Mouse (Mus musculus) gastrocnemius, postnatal 14 days (tissue): Measurements from ENCODE around the gene Ifnl3. TPM values are rescaled to one million over a fixed set of nuclear protein-coding genes. Genes with fewer than 3 reads are reported as not detected.
"Not testable (repeated sequence)": the region's sequence is repeated elsewhere in the genome, so short reads cannot be mapped to it uniquely, and the experiment has no call there.

Experiments used
- DNase-seq: peaks from one replicate; pipeline ENCODE4 v3.0.0; 2021; ENCODE audit warnings: mixed read lengths
- intact Hi-C: fragments of 180-260 bp; cut with DNase I; formaldehyde crosslinking; loops from one replicate; pipeline ENCODE4 v1.15.1; 2025; ENCODE audit warnings: low total_unique reads
- long read RNA-seq, 2 experiments: library from polyadenylated mRNA; stranded (forward); transcript quantifications; one replicate each; pipeline ENCODE4 v2.0.0; 2021
- total RNA-seq, 2 experiments: library from RNA; stranded (reverse); gene quantifications; 2 replicates each; pipeline ENCODE4 v1.2.3; 2021

Ifnl3 gene
- not detected for total RNA-seq
- long read RNA-seq, experiment 1, result 0 reads
- long read RNA-seq, experiment 2, result 0 reads

- intact Hi-C loops, DNase-seq: not testable (repeated sequence)
These were observed at the start of gene Ifnl3 for GRCm38 (mm10) chr7:28522536-28522935. Ifnl3 (plus strand) TSS chr7:28522836.

DNA sequence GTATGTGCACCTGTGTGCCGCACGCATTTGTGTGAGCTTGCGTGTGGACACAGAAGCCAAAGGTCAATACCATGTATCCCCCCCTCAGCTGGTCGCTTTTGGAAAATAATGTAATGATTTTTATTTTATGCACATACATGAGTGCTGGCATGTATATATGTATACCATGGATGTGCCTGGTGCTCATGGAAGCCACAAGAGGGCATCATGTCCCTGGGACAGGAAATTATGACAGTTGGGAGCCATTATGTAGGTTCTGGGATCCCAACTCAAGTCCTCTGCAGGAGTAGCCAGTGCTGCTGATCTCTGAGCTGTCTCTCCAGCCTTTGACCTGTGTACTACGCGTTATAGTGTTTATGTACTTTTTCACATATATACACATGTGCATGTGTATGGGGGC, 46.4 kb upstream of the Ifnl3 start:
- no peak for DNase-seq
- intact Hi-C loops, result no loop called here

DNA sequence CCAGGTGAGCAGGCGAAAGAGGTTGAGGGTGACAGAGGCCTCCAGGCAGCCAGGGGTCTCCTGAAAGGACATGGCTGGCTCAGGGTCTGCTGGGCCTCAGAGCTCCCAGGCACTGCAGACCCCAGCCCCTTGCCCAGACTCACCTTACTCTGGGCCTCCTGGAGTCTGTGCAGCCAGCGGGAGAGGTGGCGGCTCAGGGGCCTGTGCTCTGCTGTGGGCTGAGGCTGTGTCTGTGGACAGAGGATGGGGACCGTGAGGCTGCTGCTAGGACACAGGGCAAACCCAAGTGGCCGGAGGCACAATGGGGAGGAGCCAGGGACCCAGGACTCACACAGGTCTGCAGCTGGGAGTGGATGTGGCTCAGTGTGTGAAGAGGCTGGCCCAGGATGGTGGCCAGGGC, 45.3 kb upstream of the Ifnl3 start:
- intact Hi-C loops, result no loop called here
- DNase-seq, result no peak

GRCm38 (mm10) chr7:28478854-28479253, 43.8 kb upstream of the Ifnl3 start:
- intact Hi-C loops, result no loop called here
- DNase-seq, result no peak

GRCm38 (mm10) chr7:28482854-28483253, 39.8 kb upstream of the Ifnl3 start:
- intact Hi-C loops, result loop anchor here (10.0 kb wide), 1 partner anchor 62 kb away; the partner anchor contains the start of genes Nccrp1 and Sycn
- no peak for DNase-seq

DNA sequence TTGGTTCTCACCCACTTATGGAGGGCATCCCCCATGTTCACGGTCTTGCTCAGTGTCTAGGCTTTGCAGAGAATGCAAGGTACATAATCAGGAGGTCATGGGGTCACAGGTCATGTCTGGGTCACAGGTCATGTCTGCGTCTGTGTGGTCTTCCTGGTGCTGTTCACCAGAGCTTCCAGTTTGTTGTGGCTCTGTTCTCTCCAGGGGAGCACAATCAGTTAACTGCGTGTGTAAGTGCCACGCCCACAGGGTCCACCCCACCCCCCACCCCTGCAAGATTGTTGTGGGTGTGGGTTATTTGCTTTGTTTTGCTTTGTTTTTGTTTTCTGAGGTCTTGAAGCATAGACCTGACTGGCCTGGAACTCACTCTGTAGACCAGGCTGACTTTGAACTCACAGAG, 38.4 kb upstream of the Ifnl3 start:
- no peak for DNase-seq
- intact Hi-C loops, result loop anchor here (10.0 kb wide), 1 partner anchor 61 kb away; the partner anchor contains the start of genes Nccrp1 and Sycn

DNA sequence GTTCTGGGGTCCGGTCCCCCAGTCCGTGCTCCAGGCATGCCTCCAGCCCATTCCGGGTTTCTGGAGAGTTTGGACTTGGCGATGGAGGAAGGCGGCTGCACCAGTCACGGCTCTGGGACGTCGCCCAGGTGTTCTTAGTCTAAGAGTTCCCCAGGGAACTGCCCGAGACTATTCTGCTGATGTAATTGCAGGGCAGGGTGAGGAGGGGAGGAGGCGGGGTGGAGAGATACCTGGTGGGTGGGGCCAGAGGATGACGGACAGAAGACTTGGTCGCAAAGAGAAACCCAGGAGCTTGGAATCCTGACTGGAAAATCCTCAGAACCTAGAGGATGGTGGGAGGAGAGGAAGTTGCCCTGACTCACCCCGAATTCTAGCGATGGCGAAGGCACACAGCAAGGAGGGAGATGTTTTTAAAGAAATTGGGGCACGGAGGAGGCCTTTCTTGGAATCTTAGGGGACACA, 34.6 kb upstream of the Ifnl3 start:
- DNase-seq, result peak; percentile 11
- intact Hi-C loops, result loop anchor here (10.0 kb wide), 1 partner anchor 57 kb away; the partner anchor contains the start of genes Nccrp1 and Sycn

GRCm38 (mm10) chr7:28490410-28490809, 32.2 kb upstream of the Ifnl3 start:
- intact Hi-C loops, result loop anchor here (5.0 kb wide), 1 partner anchor 112 kb away; no protein-coding TSS in a partner anchor
- peak; percentile 22 for DNase-seq

DNA sequence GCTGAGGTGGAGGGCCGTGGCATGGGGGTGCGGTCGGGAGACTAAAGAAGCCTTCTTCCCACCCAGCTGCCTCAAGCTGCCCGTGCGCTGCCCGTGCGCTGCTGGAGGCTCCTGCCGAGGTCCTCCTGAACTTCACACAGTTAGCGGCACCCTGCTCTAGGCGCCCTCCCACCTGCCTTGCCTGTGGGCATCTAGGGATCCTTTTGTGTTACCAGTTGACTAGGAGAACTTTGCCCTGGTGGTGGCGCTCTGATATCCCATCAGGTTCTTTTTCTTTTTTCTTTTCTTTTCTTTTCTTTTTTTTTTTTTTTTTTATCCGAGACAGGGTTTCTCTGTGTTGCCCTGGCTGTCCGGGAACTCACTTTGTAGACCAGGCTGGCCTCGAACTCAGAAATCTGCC, 31.7 kb upstream of the Ifnl3 start:
- intact Hi-C loops, result loop anchor here (5.0 kb wide), 1 partner anchor 111 kb away; no protein-coding TSS in a partner anchor
- DNase-seq, result no peak

DNA sequence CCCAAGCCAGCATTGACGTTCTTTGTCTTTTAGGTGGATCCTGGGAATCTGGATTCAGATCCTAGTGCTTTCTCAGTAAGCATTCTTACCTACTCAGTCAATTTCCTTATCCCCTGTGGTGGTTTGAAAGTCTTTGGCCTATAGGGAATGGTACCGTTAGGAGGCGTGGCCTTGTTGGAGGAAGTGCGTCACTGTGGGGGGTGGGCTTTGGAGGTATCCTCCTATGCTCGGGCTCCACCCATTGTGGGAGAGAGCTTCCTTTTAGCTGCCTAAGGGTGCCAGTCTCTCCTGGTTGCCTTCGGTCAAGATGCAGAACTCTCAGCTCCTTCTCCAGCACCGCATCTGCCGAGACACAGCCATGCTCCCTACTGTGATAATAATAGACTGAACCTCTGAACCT, 30.3 kb upstream of the Ifnl3 start:
- no peak for DNase-seq
- intact Hi-C loops, result loop anchor here (5.0 kb wide), 1 partner anchor 110 kb away; no protein-coding TSS in a partner anchor

DNA sequence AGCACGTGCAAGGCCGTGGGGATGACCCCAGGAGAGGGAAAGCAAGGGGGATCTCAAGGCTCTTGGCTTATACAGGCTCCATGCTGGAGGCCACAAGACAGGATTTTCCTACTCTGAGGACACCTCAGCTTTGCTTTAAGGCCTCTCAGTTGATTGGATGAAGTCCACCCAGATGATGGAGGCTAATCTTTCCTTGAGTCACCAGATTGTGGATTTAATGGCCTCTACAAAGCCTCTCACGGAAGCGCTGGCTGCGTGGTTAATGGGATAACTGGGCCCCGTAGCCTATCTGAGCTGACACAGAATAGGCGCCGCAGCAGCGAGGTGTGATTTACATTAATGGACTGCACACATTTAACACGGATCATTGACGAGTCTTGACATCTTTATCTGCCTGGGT, 27.2 kb upstream of the Ifnl3 start:
- DNase-seq, result no peak
- intact Hi-C loops, result no loop called here

DNA sequence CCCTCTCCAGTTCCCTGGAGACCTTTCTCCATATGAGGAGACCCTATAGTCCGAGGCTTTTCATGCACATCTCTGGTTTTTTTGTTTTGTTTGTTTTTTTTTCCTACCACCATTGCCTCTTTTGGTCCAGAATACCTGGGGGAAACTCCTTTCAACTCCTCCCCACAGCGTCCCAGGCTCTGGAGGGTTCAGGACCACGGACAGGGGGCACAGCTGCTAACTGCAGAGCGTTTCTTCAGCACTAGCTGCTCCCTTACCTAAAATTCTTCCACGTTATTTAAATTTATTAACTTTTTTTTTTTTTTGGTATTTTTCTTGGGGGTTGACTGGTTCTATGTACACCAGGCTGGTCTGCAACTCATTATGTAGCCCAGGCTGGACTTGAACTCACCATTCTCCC, 17.1 kb upstream of the Ifnl3 start:
- intact Hi-C loops, result no loop called here
- no peak for DNase-seq

DNA sequence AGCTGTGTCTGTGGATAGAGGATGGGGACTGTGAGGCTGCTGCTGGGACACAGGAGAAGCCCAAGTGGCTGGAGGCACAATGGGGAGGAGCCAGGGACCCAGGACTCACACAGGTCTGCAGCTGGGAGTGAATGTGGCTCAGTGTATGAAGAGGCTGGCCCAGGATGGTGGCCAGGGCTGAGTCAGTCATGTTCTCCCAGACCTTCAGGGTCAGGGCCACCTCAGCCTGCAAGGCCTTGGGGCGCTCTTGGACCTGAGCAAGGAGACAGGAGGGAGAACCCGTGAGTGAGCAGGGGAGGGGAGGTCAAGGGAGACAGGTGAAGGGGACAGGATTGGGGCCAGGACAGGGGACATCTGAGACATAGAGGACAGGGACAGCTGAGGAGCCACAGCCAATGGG, 13.5 kb upstream of the Ifnl3 start:
- DNase-seq, intact Hi-C loops: not testable (repeated sequence)

- intact Hi-C loops, DNase-seq: not testable (repeated sequence)
These were observed 12.1 kb upstream of the Ifnl3 start, which contains the start of gene Ifnl2 for GRCm38 (mm10) chr7:28510405-28510974. Ifnl2 (minus strand) TSS chr7:28510455.

- DNase-seq, result no peak
- intact Hi-C loops, result no loop called here
These were observed 11.2 kb upstream of the Ifnl3 start for GRCm38 (mm10) chr7:28511441-28511840.

- DNase-seq, result peak; percentile 83
- intact Hi-C loops, result loop anchor here (5.0 kb wide), 1 partner anchor 81 kb away; no protein-coding TSS in a partner anchor
These were observed 5.5 kb downstream of the Ifnl3 start for GRCm38 (mm10) chr7:28527922-28528719.

GRCm38 (mm10) chr7:28532005-28532404, 9.4 kb downstream of the Ifnl3 start:
- DNase-seq, result no peak
- intact Hi-C loops, result no loop called here

DNA sequence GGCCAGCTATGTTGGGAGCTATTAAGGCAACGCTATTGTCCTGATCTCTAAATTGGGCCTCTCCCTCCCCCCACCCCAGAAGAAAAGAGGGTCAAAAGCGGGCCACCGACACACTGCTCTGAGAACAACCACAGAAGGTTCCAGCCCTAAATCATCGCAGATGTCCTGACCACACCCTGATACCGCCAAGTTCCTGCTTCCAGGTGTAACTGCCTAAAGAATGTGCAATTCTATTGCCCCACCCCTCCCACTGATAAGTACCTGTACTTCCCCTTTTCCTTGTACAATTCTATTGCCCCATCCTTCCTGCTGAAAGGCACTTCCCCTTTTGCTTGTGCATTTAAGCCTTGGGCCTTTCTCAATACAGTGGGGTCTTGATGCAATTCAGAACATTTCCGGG, 16.2 kb downstream of the Ifnl3 start:
- DNase-seq, intact Hi-C loops: not testable (repeated sequence)

- DNase-seq, result no peak
- intact Hi-C loops, result loop anchor here (10.0 kb wide), 1 partner anchor 56 kb away; no protein-coding TSS in a partner anchor
These were observed 17.9 kb downstream of the Ifnl3 start, which contains the start of gene Sycn for GRCm38 (mm10) chr7:28540526-28540925. Sycn (plus strand) TSS chr7:28540885.

GRCm38 (mm10) chr7:28544051-28544601, 21.5 kb downstream of the Ifnl3 start:
- intact Hi-C loops, result loop anchor here (10.0 kb wide), 1 partner anchor 59 kb away; no protein-coding TSS in a partner anchor
- DNase-seq, result no peak
